Mouse (Mus musculus) heart, embryonic 11.5 days (tissue): Measurements from ENCODE around the gene Arrdc4. TPM values are rescaled to one million over a fixed set of nuclear protein-coding genes. Genes with fewer than 3 reads are reported as not detected.

Experiments used
- ATAC-seq: fragments of 200-750 bp; cut with Nextera tagmentation; replicated peaks from 2 replicates; pipeline ENCODE4 v1.8.0; 2017; ENCODE audit warnings: moderate library complexity; ENCODE audit not compliant: insufficient number of reproducible peaks, low FRiP score, low TSS enrichment
- H3K27ac ChIP-seq: fragments of 300-500 bp; sonication (generic); 2 replicates; pipeline ENCODE4 v1.5.1; 2014; ENCODE audit warnings: mild to moderate bottlenecking, low read depth, low read length
- H3K27me3 ChIP-seq: fragments of 300-500 bp; sonication (generic); 2 replicates; pipeline ENCODE4 v1.6.1; 2014; ENCODE audit warnings: mild to moderate bottlenecking, low read length, mixed read lengths; ENCODE audit not compliant: control insufficient read depth, insufficient read depth
- H3K36me3 ChIP-seq: fragments of 300-500 bp; sonication (generic); 2 replicates; pipeline ENCODE4 v1.6.1; 2014; ENCODE audit warnings: mild to moderate bottlenecking, low read length, moderate library complexity, mixed read lengths; ENCODE audit not compliant: control insufficient read depth, insufficient read depth
- H3K4me1 ChIP-seq: fragments of 300-500 bp; sonication (generic); 2 replicates; pipeline ENCODE4 v1.6.1; 2014; ENCODE audit warnings: low read length; ENCODE audit not compliant: control insufficient read depth, insufficient read depth
- H3K4me2 ChIP-seq: fragments of 300-500 bp; sonication (generic); 2 replicates; pipeline ENCODE4 v1.6.1; 2014; ENCODE audit warnings: mild to moderate bottlenecking, moderate library complexity
- H3K4me3 ChIP-seq: fragments of 300-500 bp; sonication (generic); 2 replicates; pipeline ENCODE4 v1.5.1; 2014; ENCODE audit warnings: low read depth, low read length
- H3K9ac ChIP-seq: fragments of 300-500 bp; sonication (generic); 2 replicates; pipeline ENCODE4 v1.6.1; 2014; ENCODE audit warnings: mild to moderate bottlenecking, low read depth, low read length, moderate library complexity
- H3K9me3 ChIP-seq: fragments of 300-500 bp; sonication (generic); replicated peaks from 2 replicates; pipeline ENCODE4 v1.6.1; 2016; ENCODE audit warnings: low read length; ENCODE audit not compliant: control insufficient read depth
- WGBS: fragments of 180-500 bp; shearing (Covaris S2); extraction: QIAGEN DNeasy Blood & Tissue Kit; methylation state at CpG from one replicate; pipeline ENCODE4 v1.1.7; 2014; ENCODE audit not compliant: insufficient replicate concordance; 5-methylcytosine and 5-hydroxymethylcytosine counted together
- polyA plus RNA-seq: library from polyadenylated mRNA; unstranded; fragments of >200 nt; fragmentation: Nextera tagmentation; extraction: Ambion mirVana; gene quantifications from 2 replicates; pipeline ENCODE4 v1.2.1, GENCODE M21; 2014

The Arrdc4 gene
- polyA plus RNA-seq, 1 experiment from 2014 or later, result 12.5 TPM

GRCm38 (mm10) chr7:68696908-68697307, 52.1 kb downstream of the Arrdc4 start:
- Histone ChIP-seq H3K9me3 (no peaks in the 10 kb centered on the region), H3K9ac (no peak overlapping the region), H3K4me1 (no peaks in the 10 kb centered on the region), H3K27me3 (no peaks in the 10 kb centered on the region), H3K36me3 (no peaks in the 10 kb centered on the region), H3K4me2 (no peak overlapping the region), H3K4me3 (no peak overlapping the region), H3K27ac (no peak overlapping the region)
- no peak for ATAC-seq
- WGBS, result 80% methylated on average over 6 of the region's 6 CpGs

DNA sequence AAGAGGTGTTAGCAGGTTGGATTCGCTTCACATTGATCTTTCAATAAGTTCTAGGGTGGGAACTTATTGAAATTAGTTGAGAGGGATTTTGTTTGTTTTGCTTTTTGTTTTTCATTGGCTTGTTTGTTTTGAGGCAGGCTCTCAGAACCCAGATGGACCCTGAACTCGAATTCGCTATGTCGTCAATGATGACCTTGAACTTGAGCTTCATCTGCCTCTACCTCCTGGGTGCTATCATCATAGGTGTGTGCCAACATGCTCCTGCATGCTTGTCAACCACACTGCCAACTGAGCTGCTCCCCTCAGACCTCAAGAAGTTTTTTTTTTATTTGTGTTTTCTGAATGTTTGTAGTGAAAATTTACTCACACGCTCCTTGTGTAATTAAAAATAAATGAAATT, 52.6 kb downstream of the Arrdc4 start:
- H3K27me3 ChIP-seq, result no peaks in the 10 kb centered on the region
- H3K9me3 ChIP-seq, result no peaks in the 10 kb centered on the region
- 70% methylated on average over 5 of the region's 5 CpGs for WGBS
- no peaks in the 10 kb centered on the region for H3K36me3 ChIP-seq
- H3K27ac ChIP-seq, result no peak overlapping the region
- H3K4me1 ChIP-seq, result no peaks in the 10 kb centered on the region
- H3K4me3 ChIP-seq, result no peak overlapping the region
- H3K4me2 ChIP-seq, result no peak overlapping the region
- ATAC-seq, result no peak
- no peak overlapping the region for H3K9ac ChIP-seq

DNA sequence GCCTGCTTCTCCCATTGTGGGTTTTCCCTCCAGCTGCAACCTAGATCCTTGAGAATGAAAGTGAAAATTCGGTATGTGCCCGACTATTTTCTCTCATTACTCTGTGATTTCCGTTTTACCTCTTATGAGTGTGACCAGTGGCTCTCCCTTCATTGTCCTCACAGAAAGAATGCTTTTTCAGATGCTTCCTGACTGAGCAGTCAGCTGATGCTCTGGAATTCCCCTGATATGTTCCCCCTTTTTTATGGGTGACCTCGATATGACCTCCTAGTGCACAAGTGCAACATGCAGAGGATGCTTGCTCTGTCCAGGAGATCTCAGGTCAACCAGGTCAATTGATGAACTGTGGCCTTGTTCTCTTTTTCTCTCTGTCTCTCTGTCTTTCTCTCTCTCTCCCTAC, 56.3 kb downstream of the Arrdc4 start:
- no peak overlapping the region for H3K27ac ChIP-seq
- no peak overlapping the region for H3K4me3 ChIP-seq
- no peaks in the 10 kb centered on the region for H3K36me3 ChIP-seq
- ATAC-seq, result no peak
- H3K9ac ChIP-seq, result no peak overlapping the region
- H3K4me2 ChIP-seq, result no peak overlapping the region
- no peaks in the 10 kb centered on the region for H3K27me3 ChIP-seq
- no peaks in the 10 kb centered on the region for H3K9me3 ChIP-seq
- H3K4me1 ChIP-seq, result no peaks in the 10 kb centered on the region
- WGBS, result 51% methylated on average over 4 of the region's 4 CpGs

DNA sequence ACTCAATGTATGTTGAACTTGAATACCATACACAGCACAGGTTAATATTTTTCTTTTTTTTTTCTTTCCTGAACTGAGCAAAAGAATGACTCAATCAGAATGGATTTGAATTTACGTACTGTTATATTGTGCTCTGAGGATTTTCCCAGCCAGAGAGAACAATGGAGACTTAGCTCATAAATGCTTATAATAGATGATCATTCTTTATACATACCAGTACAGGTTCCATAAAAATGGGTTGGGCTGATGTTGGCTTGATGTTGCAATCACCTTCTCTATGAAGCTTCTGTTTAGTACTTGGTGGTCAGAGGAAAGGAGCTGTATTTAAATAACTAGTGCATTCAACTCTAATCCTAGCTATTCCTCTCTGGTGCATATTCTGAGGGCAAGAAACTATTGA, 57.6 kb downstream of the Arrdc4 start:
- Histone ChIP-seq H3K4me1 (no peaks in the 10 kb centered on the region), H3K9ac (no peak overlapping the region)
- WGBS, result 95% methylated on average over 1 of the region's 1 CpGs

DNA sequence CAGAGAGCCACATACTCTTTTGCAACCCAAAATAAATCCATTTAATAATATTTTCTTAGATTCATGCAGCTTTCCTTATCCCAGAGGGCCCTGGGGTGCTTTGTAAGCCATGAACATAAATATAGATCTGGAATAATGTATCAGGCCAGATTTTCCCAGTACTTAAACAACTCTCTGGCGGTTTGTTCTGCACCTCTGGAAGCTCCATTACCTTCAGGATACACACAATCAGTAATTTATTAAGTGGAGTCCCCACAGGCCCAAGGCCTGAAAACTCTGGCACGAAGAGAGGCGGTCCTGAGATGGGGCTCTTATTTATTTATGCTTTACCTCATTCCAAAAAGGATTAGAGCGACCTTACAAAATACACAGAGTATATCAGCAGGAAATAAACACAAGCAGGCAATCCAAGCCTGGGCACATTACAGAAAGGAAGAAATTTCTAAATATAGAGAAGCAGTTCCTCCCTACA, 61.9 kb downstream of the Arrdc4 start:
- H3K36me3 ChIP-seq, result no peaks in the 10 kb centered on the region
- H3K4me1 ChIP-seq, result no peaks in the 10 kb centered on the region
- no peak overlapping the region for H3K9ac ChIP-seq
- H3K27ac ChIP-seq, result no peak overlapping the region
- WGBS, result 65% methylated on average over 4 of the region's 4 CpGs
- no peak overlapping the region for H3K4me2 ChIP-seq
- no peak for ATAC-seq
- H3K27me3 ChIP-seq, result no peaks in the 10 kb centered on the region
- no peak overlapping the region for H3K4me3 ChIP-seq
- no peaks in the 10 kb centered on the region for H3K9me3 ChIP-seq

More for the DNA sequence above, 57.6 kb downstream of the Arrdc4 start:
- H3K27me3 ChIP-seq, result no peaks in the 10 kb centered on the region
- H3K27ac ChIP-seq, result no peak overlapping the region
- H3K36me3 ChIP-seq, result no peaks in the 10 kb centered on the region
- no peak overlapping the region for H3K4me2 ChIP-seq
- no peak for ATAC-seq
- H3K9me3 ChIP-seq, result no peaks in the 10 kb centered on the region
- H3K4me3 ChIP-seq, result no peak overlapping the region
